Mouse (Mus musculus): ENCODE measurements around the gene Drg2. TPM values are rescaled to one million over a fixed set of nuclear protein-coding genes. Genes with fewer than 3 reads are reported as not detected.
A peak's percentile ranks its signal among the peaks of the same experiment; 100 is the strongest.
"Not testable (repeated sequence)": the region's sequence is repeated elsewhere in the genome, so short reads cannot be mapped to it uniquely, and the experiment has no call there.

Drg2 gene
- polyA plus RNA-seq, 1 experiment = 31.5 TPM

GRCm38 (mm10) chr11:60435133-60435532 lies 19.3 kb upstream of the Drg2 start:
- Histone ChIP-seq H3K36me3 (ENCODE audit: control insufficient read depth, insufficient read depth, low read length) (peaks cover 39% of the 10 kb centered on the region), H3K4me3 (ENCODE audit: low read depth, low read length) (no peak overlapping the region), H3K27ac (ENCODE audit: insufficient read depth, low read depth, low read length) (peak overlapping the region; percentile 28; the same call in 1 of the 2 replicates), H3K27me3 (ENCODE audit: control insufficient read depth, insufficient read depth, low read length) (no peaks in the 10 kb centered on the region), H3K4me1 (ENCODE audit: control insufficient read depth, insufficient read depth, insufficient read length, low read length) (0 out of 2 replicates have a peak, but pooled peaks cover 2% of the 10 kb centered on the region)
- TF ChIP-seq POLR2A (IDR thresholded peaks at IDR 0.05; ENCODE audit: low read depth, low read length) (no peak), CTCF (IDR thresholded peaks at IDR 0.05; ENCODE audit: extremely low read depth, insufficient read length, insufficient replicate concordance, low read depth, low read length) (no peak)
- WGBS = 58% methylated on average over 1 of the region's 1 CpGs

GRCm38 (mm10) chr11:60436618-60437017 lies 17.8 kb upstream of the Drg2 start:
- Histone ChIP-seq H3K36me3 (ENCODE audit: control insufficient read depth, insufficient read depth, low read length) (peaks cover 49% of the 10 kb centered on the region), H3K4me1 (ENCODE audit: control insufficient read depth, insufficient read depth, insufficient read length, low read length) (0 out of 2 replicates have a peak, but pooled peaks cover 2% of the 10 kb centered on the region), H3K4me3 (ENCODE audit: low read depth, low read length) (no peak overlapping the region), H3K27me3 (ENCODE audit: control insufficient read depth, insufficient read depth, low read length) (no peaks in the 10 kb centered on the region), H3K27ac (ENCODE audit: insufficient read depth, low read depth, low read length) (no peak overlapping the region)
- TF ChIP-seq POLR2A (IDR thresholded peaks at IDR 0.05; ENCODE audit: low read depth, low read length) = no peak
- TF ChIP-seq CTCF (IDR thresholded peaks at IDR 0.05; ENCODE audit: extremely low read depth, insufficient read length, insufficient replicate concordance, low read depth, low read length) = no peak
- WGBS = 89% methylated on average over 3 of the region's 3 CpGs

GRCm38 (mm10) chr11:60439621-60440020 lies 14.8 kb upstream of the Drg2 start:
- H3K4me3 ChIP-seq (ENCODE audit: low read depth, low read length); H3K4me1 ChIP-seq (ENCODE audit: control insufficient read depth, insufficient read depth, insufficient read length, low read length); H3K27me3 ChIP-seq (ENCODE audit: control insufficient read depth, insufficient read depth, low read length); H3K27ac ChIP-seq (ENCODE audit: insufficient read depth, low read depth, low read length): not testable (repeated sequence)
- peaks cover 62% of the 10 kb centered on the region for H3K36me3 ChIP-seq (ENCODE audit: control insufficient read depth, insufficient read depth, low read length)
- WGBS = 41% methylated on average over 1 of the region's 1 CpGs

GRCm38 (mm10) chr11:60440176-60440575 lies 14.2 kb upstream of the Drg2 start:
- Histone ChIP-seq H3K4me1 (ENCODE audit: control insufficient read depth, insufficient read depth, insufficient read length, low read length) (no peaks in the 10 kb centered on the region), H3K4me3 (ENCODE audit: low read depth, low read length) (no peak overlapping the region), H3K27me3 (ENCODE audit: control insufficient read depth, insufficient read depth, low read length) (no peaks in the 10 kb centered on the region), H3K36me3 (ENCODE audit: control insufficient read depth, insufficient read depth, low read length) (peaks cover 61% of the 10 kb centered on the region), H3K27ac (ENCODE audit: insufficient read depth, low read depth, low read length) (no peak overlapping the region)
- WGBS = 56% methylated on average over 7 of the region's 7 CpGs
- TF ChIP-seq POLR2A (IDR thresholded peaks at IDR 0.05; ENCODE audit: low read depth, low read length) (no peak), CTCF (IDR thresholded peaks at IDR 0.05; ENCODE audit: extremely low read depth, insufficient read length, insufficient replicate concordance, low read depth, low read length) (no peak)

GRCm38 (mm10) chr11:60442896-60443295 lies 11.5 kb upstream of the Drg2 start:
- WGBS = 85% methylated on average over 6 of the region's 6 CpGs
- Histone ChIP-seq H3K4me1 (ENCODE audit: control insufficient read depth, insufficient read depth, insufficient read length, low read length) (no peaks in the 10 kb centered on the region), H3K36me3 (ENCODE audit: control insufficient read depth, insufficient read depth, low read length) (peaks cover 43% of the 10 kb centered on the region), H3K27ac (ENCODE audit: insufficient read depth, low read depth, low read length) (no peak overlapping the region), H3K27me3 (ENCODE audit: control insufficient read depth, insufficient read depth, low read length) (no peaks in the 10 kb centered on the region), H3K4me3 (ENCODE audit: low read depth, low read length) (no peak overlapping the region)
- TF ChIP-seq POLR2A (IDR thresholded peaks at IDR 0.05; ENCODE audit: low read depth, low read length) (no peak), CTCF (IDR thresholded peaks at IDR 0.05; ENCODE audit: extremely low read depth, insufficient read length, insufficient replicate concordance, low read depth, low read length) (no peak)

- H3K4me1 ChIP-seq (ENCODE audit: control insufficient read depth, insufficient read depth, insufficient read length, low read length) = no peaks in the 10 kb centered on the region
- 70% methylated on average over 4 of the region's 4 CpGs for WGBS
- H3K27me3 ChIP-seq (ENCODE audit: control insufficient read depth, insufficient read depth, low read length) = no peaks in the 10 kb centered on the region
- H3K27ac ChIP-seq (ENCODE audit: insufficient read depth, low read depth, low read length) = no peak overlapping the region
- no peak overlapping the region for H3K4me3 ChIP-seq (ENCODE audit: low read depth, low read length)
- peaks cover 33% of the 10 kb centered on the region for H3K36me3 ChIP-seq (ENCODE audit: control insufficient read depth, insufficient read depth, low read length)
- TF ChIP-seq POLR2A (IDR thresholded peaks at IDR 0.05; ENCODE audit: low read depth, low read length) (no peak), CTCF (IDR thresholded peaks at IDR 0.05; ENCODE audit: extremely low read depth, insufficient read length, insufficient replicate concordance, low read depth, low read length) (no peak)
These were observed 10.4 kb upstream of the Drg2 start for GRCm38 (mm10) chr11:60444007-60444406.

GRCm38 (mm10) chr11:60454745-60455087 lies 325 bp downstream of the Drg2 start:
- H3K36me3 ChIP-seq (ENCODE audit: control insufficient read depth, insufficient read depth, low read length) = peaks cover 27% of the 10 kb centered on the region
- under 1% methylated on average over 17 of the region's 17 CpGs for WGBS
- H3K27ac ChIP-seq (ENCODE audit: insufficient read depth, low read depth, low read length) = no peak overlapping the region
- peaks cover 7% of the 10 kb centered on the region; the same call in 1 of the 2 replicates for H3K4me1 ChIP-seq (ENCODE audit: control insufficient read depth, insufficient read depth, insufficient read length, low read length)
- H3K4me3 ChIP-seq (ENCODE audit: low read depth, low read length) = peak overlapping the region; percentile 86
- no peaks in the 10 kb centered on the region for H3K27me3 ChIP-seq (ENCODE audit: control insufficient read depth, insufficient read depth, low read length)
- no peak; the same call in 1 of the 2 replicates for TF ChIP-seq POLR2A (IDR thresholded peaks at IDR 0.05; ENCODE audit: low read depth, low read length)
- no peak for TF ChIP-seq CTCF (IDR thresholded peaks at IDR 0.05; ENCODE audit: extremely low read depth, insufficient read length, insufficient replicate concordance, low read depth, low read length)

GRCm38 (mm10) chr11:60457973-60458372 lies 3.6 kb downstream of the Drg2 start:
- no peak overlapping the region for H3K27ac ChIP-seq (ENCODE audit: insufficient read depth, low read depth, low read length)
- H3K4me3 ChIP-seq (ENCODE audit: low read depth, low read length) = no peak overlapping the region
- no peaks in the 10 kb centered on the region for H3K27me3 ChIP-seq (ENCODE audit: control insufficient read depth, insufficient read depth, low read length)
- TF ChIP-seq POLR2A (IDR thresholded peaks at IDR 0.05; ENCODE audit: low read depth, low read length) (no peak), CTCF (IDR thresholded peaks at IDR 0.05; ENCODE audit: extremely low read depth, insufficient read length, insufficient replicate concordance, low read depth, low read length) (no peak)
- 88% methylated on average over 1 of the region's 1 CpGs for WGBS
- H3K4me1 ChIP-seq (ENCODE audit: control insufficient read depth, insufficient read depth, insufficient read length, low read length) = peaks cover 7% of the 10 kb centered on the region; the same call in 1 of the 2 replicates
- H3K36me3 ChIP-seq (ENCODE audit: control insufficient read depth, insufficient read depth, low read length) = peaks cover 60% of the 10 kb centered on the region
